Mouse (Mus musculus): Measurements from ENCODE around the gene Shisa4.

GRCm38 (mm10) chr1:135413996-135414395 is 39.0 kb upstream of the Shisa4 start:
- no peak for TF ChIP-seq CTCF (IDR thresholded peaks at IDR 0.05; ENCODE audit: insufficient read depth, low read length)
- no peak for TF ChIP-seq POLR2A (IDR thresholded peaks at IDR 0.05; ENCODE audit: borderline replicate concordance, extremely low read depth, low read depth, low read length)

All from lung, adult 2 months (tissue).